Mouse (Mus musculus) embryonic fibroblast, embryonic 13.5 days (primary cell): ENCODE results near the gene Phactr4.

Experiments
- CTCF ChIP-seq: IDR thresholded peaks from 2 replicates; pipeline ENCODE4 v1.5.1; 2011; ENCODE audit warnings: mild to moderate bottlenecking, control low read depth, low read length, moderate library complexity, borderline replicate concordance; ENCODE audit not compliant: insufficient read depth
- POLR2A ChIP-seq: IDR thresholded peaks from 2 replicates; pipeline ENCODE4 v1.6.1; 2011; ENCODE audit warnings: low read depth, mild to moderate bottlenecking, control low read depth, low read length, moderate library complexity

DNA sequence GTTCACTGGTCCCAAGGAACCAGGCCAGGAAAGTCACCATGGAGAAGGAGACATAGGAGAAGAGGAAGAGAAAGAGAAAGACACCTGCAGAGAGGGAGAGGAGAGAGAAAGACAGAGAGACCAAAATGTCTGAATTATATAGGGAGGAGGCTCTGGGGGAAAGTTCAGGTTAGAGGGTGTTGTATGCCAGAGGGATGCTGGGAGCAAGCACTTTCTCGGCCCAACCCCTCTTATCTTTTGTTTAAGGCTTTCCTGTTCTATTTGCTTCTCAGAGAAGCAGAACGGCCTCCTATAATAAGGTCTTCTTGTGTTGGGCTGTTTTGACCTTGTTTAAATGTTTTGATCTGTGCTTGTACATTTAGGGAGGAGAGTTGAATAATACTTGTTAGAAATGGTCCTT, 3.7 kb upstream of the Phactr4 start:
- no peak for TF ChIP-seq CTCF
- no peak for TF ChIP-seq POLR2A
